Mouse (Mus musculus): ENCODE data around the gene Pomp.

Pomp gene

GRCm38 (mm10) chr5:147860449-147861261, at the start of gene Pomp:
TSS of gene Pomp (plus strand) at chr5:147860461.
- in situ Hi-C loops (cut with MboI; ENCODE audit: unreplicated experiment in 2 of 2), result loop anchor here (5.0 to 25.0 kb wide), 5 partner anchors 37 to 1777 kb away; partner anchors contain the start of genes Gtf3a (in 1 of the 2) and Hsph1 (in 1 of the 2)

GRCm38 (mm10) chr5:147812255-147813040, 47.8 kb upstream of the Pomp start:
- in situ Hi-C loops (cut with MboI; ENCODE audit: unreplicated experiment in 2 of 2), result no loop called here

DNA sequence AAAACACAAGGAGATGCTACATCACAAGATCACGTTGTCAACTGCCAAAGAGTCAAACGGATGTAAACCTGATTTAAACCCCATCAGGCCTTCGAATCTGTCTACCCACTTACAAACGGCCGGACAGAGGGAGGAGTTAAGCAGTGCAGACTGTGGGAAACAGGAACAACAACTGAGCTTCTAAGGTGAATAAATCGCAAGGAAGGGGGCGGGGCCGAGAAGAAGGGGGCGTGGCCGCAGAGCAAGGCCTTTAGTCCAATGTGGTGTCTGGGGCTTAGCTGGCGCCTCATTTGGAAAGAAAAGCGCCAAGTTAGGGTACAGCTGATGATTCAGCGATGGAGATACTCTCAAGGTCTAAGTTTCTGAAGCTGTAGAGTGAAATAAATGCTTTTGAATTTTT, 45.3 kb upstream of the Pomp start:
- in situ Hi-C loops (cut with MboI; ENCODE audit: unreplicated experiment in 2 of 2), result no loop called here

GRCm38 (mm10) chr5:147815592-147815991, 44.7 kb upstream of the Pomp start:
- in situ Hi-C loops (cut with MboI; ENCODE audit: unreplicated experiment in 2 of 2), result no loop called here

- in situ Hi-C loops (cut with MboI; ENCODE audit: unreplicated experiment in 2 of 2), result no loop called here
Measured at GRCm38 (mm10) chr5:147816465-147816864, 43.8 kb upstream of the Pomp start.

DNA sequence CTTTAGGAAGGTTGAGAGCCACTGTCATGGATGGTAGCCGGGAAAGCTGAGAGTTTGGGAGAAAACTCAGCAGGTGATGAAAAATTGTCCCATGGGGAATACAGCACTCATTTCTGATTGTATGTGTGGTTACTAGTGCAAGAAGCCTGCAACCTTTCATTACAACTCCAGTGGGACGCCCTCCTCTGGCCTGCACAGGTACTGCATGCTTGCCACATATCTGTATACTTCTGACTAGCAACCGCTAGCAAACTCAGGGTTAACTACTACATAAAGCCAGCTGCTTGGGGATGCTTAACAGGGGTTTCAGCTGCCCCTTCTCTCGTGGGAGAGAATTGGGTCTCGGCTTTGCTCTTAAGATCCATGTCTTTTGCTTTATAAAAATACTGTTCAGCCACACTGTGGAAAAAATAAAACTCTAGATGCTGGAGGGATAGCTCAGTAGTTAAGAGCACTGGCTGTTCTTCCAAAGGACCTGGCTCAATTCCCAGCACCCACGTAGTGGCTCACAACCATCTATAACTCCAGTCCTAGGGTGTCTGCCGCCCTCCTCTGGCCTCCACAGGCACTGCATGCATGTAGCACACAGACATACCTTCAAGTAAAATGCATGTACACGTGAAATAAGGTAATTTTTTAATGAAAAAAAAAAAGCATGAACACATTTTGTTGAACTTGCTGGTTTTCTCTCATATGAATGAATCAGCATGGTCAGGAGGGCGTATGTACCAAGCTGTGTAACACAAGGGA, 42.3 kb upstream of the Pomp start:
- in situ Hi-C loops (cut with MboI; ENCODE audit: unreplicated experiment in 2 of 2), result no loop called here

DNA sequence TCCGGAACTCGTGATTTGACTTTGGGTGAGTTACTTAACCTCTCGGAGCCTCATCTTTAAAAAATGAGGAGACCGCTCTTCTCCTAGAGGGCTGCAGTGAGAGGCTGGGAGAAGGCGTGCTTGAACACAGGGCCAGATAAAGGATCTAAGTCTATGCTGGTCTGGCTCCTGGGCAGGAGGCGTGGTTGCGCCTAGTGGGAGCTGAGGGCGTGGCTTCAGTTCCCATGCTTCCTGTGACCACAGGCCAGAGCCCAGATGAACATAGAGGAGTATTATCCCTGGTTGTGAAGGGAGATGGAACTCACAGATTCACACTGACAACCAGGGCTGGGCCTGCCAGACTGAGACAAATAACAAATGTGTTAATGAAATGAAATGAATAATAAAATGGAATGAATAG, 41.4 kb upstream of the Pomp start:
- in situ Hi-C loops (cut with MboI; ENCODE audit: unreplicated experiment in 2 of 2), result no loop called here

DNA sequence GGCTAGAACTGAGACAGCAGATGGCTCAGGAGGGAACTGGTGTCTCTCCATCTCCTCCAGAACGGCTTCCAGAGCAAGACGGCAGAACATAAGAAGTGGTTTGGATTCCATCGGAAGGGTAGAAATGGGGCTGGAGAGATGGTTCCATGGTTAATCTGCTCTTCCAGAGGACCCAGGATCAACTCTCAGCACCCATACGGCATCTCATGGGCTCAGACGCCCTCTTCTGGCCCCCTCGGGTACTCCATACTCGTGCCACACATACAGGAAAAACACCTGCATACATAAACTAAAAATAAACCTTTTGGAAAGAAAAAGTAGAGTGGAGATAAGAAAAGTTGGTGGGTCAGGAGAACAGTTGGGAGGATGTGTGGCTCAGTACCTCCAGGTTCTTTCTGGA, 40.4 kb upstream of the Pomp start:
- in situ Hi-C loops (cut with MboI; ENCODE audit: unreplicated experiment in 2 of 2), result no loop called here

GRCm38 (mm10) chr5:147824021-147824605, 36.1 kb upstream of the Pomp start:
- in situ Hi-C loops (cut with MboI; ENCODE audit: unreplicated experiment in 2 of 2), result no loop called here

- in situ Hi-C loops (cut with MboI; ENCODE audit: unreplicated experiment in 2 of 2), result loop anchor here (25.0 kb wide), 2 partner anchors 238 to 412 kb away; no protein-coding TSS in a partner anchor
Measured at GRCm38 (mm10) chr5:147825375-147825969, 34.8 kb upstream of the Pomp start.

DNA sequence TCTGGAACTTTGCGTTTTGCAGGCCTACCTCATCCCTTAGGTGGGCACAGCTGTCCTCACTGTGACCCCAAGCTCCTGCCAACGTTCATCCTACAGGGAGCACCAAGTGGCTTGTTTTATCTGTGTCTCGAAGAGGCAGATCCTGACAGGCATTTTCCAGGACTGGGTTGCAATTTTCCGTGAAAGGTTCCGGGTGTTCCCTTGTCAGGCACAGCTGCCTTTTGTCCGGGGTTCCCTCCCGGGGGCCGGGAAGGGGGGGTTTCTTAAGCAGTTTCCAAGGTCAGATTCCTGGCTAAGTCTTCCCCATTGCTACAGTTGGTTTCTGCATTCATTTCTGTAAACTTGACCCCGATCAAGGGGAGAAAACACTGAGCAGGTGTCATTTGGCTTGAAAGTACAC, 34.2 kb upstream of the Pomp start:
- in situ Hi-C loops (cut with MboI; ENCODE audit: unreplicated experiment in 2 of 2), result loop anchor here (25.0 kb wide), 2 partner anchors 239 to 411 kb away; no protein-coding TSS in a partner anchor

DNA sequence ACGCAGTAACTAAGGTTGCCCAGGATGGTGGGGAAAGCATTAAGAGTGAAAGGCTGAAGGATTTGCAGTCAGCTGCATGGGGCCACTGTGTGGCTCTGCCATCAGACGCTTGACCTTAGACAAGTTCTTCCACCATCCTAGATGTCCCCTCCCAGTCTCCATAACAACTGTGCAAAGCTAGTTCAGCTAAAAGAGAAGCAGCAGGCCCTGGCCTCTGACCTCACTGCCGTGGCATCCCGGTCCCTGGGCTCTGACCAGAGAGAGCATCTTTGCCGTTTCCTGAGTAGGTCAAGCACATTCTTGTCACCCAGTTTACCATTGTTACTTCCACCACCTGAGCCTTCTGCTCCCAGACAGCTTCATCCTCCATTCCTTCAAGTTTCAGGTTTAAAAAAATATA, 33.7 kb upstream of the Pomp start:
- in situ Hi-C loops (cut with MboI; ENCODE audit: unreplicated experiment in 2 of 2), result loop anchor here (25.0 kb wide), 2 partner anchors 239 to 411 kb away; no protein-coding TSS in a partner anchor

GRCm38 (mm10) chr5:147828846-147829245, 31.4 kb upstream of the Pomp start:
- in situ Hi-C loops (cut with MboI; ENCODE audit: unreplicated experiment in 2 of 2), result loop anchor here (25.0 kb wide), 2 partner anchors 242 to 408 kb away; no protein-coding TSS in a partner anchor

DNA sequence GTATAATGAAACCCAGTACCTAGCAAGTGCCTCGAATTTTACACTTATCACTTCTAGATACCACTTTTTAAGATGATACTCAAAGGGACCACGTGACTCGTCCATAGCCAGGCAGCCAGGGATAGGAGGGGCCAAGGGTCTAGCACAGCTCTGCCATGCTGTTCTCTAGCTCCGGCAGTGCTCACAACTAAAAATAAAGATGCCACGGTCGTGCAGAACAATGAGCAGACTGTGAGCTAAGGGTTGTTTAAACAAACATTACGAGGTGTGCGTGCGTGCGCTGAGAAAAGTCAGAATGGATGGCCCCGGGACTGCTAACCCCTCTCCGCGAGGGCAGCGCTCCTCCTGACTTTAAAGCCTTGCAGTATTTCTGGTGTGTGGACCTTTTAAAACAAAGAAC, 27.4 kb upstream of the Pomp start:
- in situ Hi-C loops (cut with MboI; ENCODE audit: unreplicated experiment in 2 of 2), result loop anchor here (25.0 kb wide), 2 partner anchors 246 to 404 kb away; no protein-coding TSS in a partner anchor

GRCm38 (mm10) chr5:147834841-147835500, 25.3 kb upstream of the Pomp start:
- in situ Hi-C loops (cut with MboI; ENCODE audit: unreplicated experiment in 2 of 2), result loop anchor here (25.0 kb wide), 2 partner anchors 248 to 402 kb away; no protein-coding TSS in a partner anchor

GRCm38 (mm10) chr5:147839418-147839817, 20.8 kb upstream of the Pomp start:
- in situ Hi-C loops (cut with MboI; ENCODE audit: unreplicated experiment in 2 of 2), result loop anchor here (25.0 kb wide), 2 partner anchors 252 to 398 kb away; no protein-coding TSS in a partner anchor

- in situ Hi-C loops (cut with MboI; ENCODE audit: unreplicated experiment in 2 of 2), result loop anchor here (10.0 to 25.0 kb wide), 4 partner anchors 256 to 929 kb away; no protein-coding TSS in a partner anchor
Measured at GRCm38 (mm10) chr5:147843340-147843739, 16.9 kb upstream of the Pomp start.

- in situ Hi-C loops (cut with MboI; ENCODE audit: unreplicated experiment in 2 of 2), result loop anchor here (5.0 to 25.0 kb wide), 6 partner anchors 258 to 931 kb away; no protein-coding TSS in a partner anchor
Measured at GRCm38 (mm10) chr5:147845319-147845718, 14.9 kb upstream of the Pomp start.

- in situ Hi-C loops (cut with MboI; ENCODE audit: unreplicated experiment in 2 of 2), result loop anchor here (5.0 to 25.0 kb wide), 6 partner anchors 260 to 933 kb away; no protein-coding TSS in a partner anchor
Measured at GRCm38 (mm10) chr5:147847361-147847760, 12.9 kb upstream of the Pomp start.

Data from v-Abl transformed pro-B cells (cell line).